Mouse (Mus musculus) stomach, embryonic 15.5 days (tissue): ENCODE results near the gene Hnrnpu. TPM values are rescaled to one million over a fixed set of nuclear protein-coding genes. Genes with fewer than 3 reads are reported as not detected.

ENCODE experiments used
- ATAC-seq: fragments of 200-750 bp; cut with Nextera tagmentation; 2 replicates; pipeline ENCODE4 v1.8.0; 2017; ENCODE audit warnings: low read depth, moderate number of reproducible peaks, moderate TSS enrichment; ENCODE audit not compliant: insufficient read depth, low FRiP score
- H3K27ac ChIP-seq: fragments of 300-500 bp; sonication (generic); 2 replicates; pipeline ENCODE4 v1.5.1; 2015; ENCODE audit warnings: mild to moderate bottlenecking, inconsistent platforms
- H3K27me3 ChIP-seq: fragments of 300-500 bp; sonication (generic); replicated peaks from 2 replicates; pipeline ENCODE4 v1.6.1; 2015; ENCODE audit warnings: inconsistent platforms
- H3K36me3 ChIP-seq: fragments of 300-500 bp; sonication (generic); 2 replicates; pipeline ENCODE4 v1.6.1; 2015; ENCODE audit warnings: inconsistent platforms
- H3K4me1 ChIP-seq: fragments of 300-500 bp; sonication (generic); 2 replicates; pipeline ENCODE4 v1.6.1; 2015; ENCODE audit warnings: inconsistent platforms
- H3K4me2 ChIP-seq: fragments of 300-500 bp; sonication (generic); 2 replicates; pipeline ENCODE4 v1.6.1; 2015; ENCODE audit warnings: mild to moderate bottlenecking, inconsistent platforms
- H3K4me3 ChIP-seq: fragments of 300-500 bp; sonication (generic); replicated peaks from 2 replicates; pipeline ENCODE4 v1.5.1; 2015; ENCODE audit warnings: inconsistent platforms
- H3K9ac ChIP-seq: fragments of 300-500 bp; sonication (generic); 2 replicates; pipeline ENCODE4 v1.6.1; 2015; ENCODE audit warnings: inconsistent platforms
- H3K9me3 ChIP-seq: fragments of 300-500 bp; sonication (generic); 2 replicates; pipeline ENCODE4 v1.6.1; 2016; ENCODE audit warnings: inconsistent platforms
- WGBS: fragments of 180-500 bp; shearing (Covaris S2); methylation state at CpG from one replicate; pipeline ENCODE4 v1.1.7; 2015; 5-methylcytosine and 5-hydroxymethylcytosine counted together
- polyA plus RNA-seq: library from polyadenylated mRNA; unstranded; fragments of >200 nt; fragmentation: Nextera tagmentation; extraction: Ambion mirVana; gene quantifications from 2 replicates; pipeline ENCODE4 v1.2.1, GENCODE M21; 2015

The Hnrnpu gene
- polyA plus RNA-seq = 375 and 402 TPM in 2 replicates

DNA sequence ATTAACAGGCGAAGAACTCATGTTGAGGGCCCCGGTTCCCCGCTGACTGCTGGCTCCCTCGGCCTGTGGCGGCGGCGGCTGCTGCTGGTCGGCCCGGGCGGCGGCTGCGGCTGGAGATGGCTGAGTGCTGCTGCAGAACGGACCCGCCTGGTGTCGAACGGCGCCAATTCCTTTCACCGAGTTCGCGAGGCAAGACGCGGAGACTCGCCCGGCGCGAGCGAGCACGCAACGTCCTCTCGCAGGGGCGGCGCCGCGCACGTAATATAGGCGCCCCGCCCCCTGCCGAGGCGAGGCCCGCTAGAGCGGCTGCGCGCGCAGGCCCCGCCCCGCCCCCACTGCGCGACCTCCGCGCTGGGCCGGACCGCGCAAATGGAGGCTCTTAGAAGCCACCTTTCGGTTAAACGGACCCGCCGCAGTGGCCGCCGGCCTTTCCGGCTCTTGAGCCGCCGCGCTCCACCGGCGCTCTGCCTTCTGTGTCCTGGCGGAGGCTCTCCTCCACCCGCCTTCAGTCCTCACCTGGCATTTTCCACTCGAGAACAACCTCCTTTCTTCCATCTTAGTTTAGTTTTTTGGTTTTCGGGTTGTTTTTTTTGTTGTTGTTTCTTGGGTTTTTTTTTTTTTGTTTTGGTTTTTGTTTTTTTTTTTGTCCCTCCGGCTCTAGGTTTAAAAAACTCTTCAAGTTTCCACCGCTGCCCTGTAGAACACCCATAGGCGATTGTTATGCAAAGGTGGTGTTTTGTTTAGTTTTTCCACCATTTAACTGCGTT is at the start of gene Hnrnpu:
TSS of gene Hnrnpu (minus strand) at position 247 of the 767 bp plus-strand sequence.
- H3K27me3 ChIP-seq = no peaks in the 10 kb centered on the region
- ATAC-seq = peak; percentile 91
- H3K4me3 ChIP-seq = peak within 1 kb of the TSS; percentile 88
- 0 out of 2 replicates have a peak, but pooled peaks cover 6% of the 10 kb centered on the region for H3K4me1 ChIP-seq
- under 1% methylated on average over 65 of the region's 73 CpGs for WGBS
- H3K4me2 ChIP-seq = peak within 1 kb of the TSS; percentile 54
- H3K27ac ChIP-seq = peak within 1 kb of the TSS; percentile 100
- H3K9me3 ChIP-seq = no peaks in the 10 kb centered on the region
- H3K36me3 ChIP-seq = peaks cover 14% of the 10 kb centered on the region; the same call in 1 of the 2 replicates
- H3K9ac ChIP-seq = peak within 1 kb of the TSS; percentile 98

GRCm38 (mm10) chr1:178382165-178382564 is 44.6 kb upstream of the Hnrnpu start:
- Histone ChIP-seq H3K4me1 (no peaks in the 10 kb centered on the region), H3K27ac (no peak overlapping the region), H3K27me3 (no peaks in the 10 kb centered on the region), H3K4me2 (no peak overlapping the region), H3K4me3 (no peak overlapping the region), H3K36me3 (no peaks in the 10 kb centered on the region), H3K9me3 (no peaks in the 10 kb centered on the region), H3K9ac (no peak overlapping the region)
- ATAC-seq = no peak

GRCm38 (mm10) chr1:178379224-178379623 is 41.6 kb upstream of the Hnrnpu start:
- Histone ChIP-seq H3K4me1 (no peaks in the 10 kb centered on the region), H3K9me3 (no peaks in the 10 kb centered on the region), H3K4me2 (no peak overlapping the region), H3K9ac (no peak overlapping the region), H3K36me3 (no peaks in the 10 kb centered on the region), H3K4me3 (no peak overlapping the region), H3K27me3 (no peaks in the 10 kb centered on the region), H3K27ac (no peak overlapping the region)
- WGBS = 76% methylated on average over 1 of the region's 1 CpGs
- ATAC-seq = no peak

GRCm38 (mm10) chr1:178378115-178378514 is 40.5 kb upstream of the Hnrnpu start:
- 76% methylated on average over 3 of the region's 3 CpGs for WGBS
- Histone ChIP-seq H3K4me3 (no peak overlapping the region), H3K9me3 (no peaks in the 10 kb centered on the region), H3K27me3 (no peaks in the 10 kb centered on the region), H3K27ac (no peak overlapping the region), H3K4me1 (no peaks in the 10 kb centered on the region), H3K36me3 (no peaks in the 10 kb centered on the region), H3K4me2 (no peak overlapping the region), H3K9ac (no peak overlapping the region)
- no peak for ATAC-seq

DNA sequence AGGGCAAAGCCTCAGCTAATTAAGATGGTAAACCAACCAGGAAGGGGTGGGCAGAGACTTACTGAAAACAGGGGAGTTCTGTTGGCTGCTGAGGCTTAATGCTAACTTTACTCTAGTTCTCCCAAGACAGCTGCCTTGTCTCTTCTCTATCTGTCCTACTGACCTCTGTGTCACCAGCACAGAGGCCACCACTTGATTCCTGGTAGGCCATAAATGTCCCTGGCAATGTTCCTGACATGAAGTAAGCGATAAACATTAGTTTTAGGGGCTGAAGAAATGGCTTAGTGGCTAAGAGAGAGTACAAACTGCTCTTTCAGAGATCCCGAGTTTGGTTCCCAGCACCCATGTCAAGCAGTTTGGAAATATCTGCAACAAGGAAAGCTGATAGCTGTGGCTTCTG is 39.3 kb upstream of the Hnrnpu start:
- no peaks in the 10 kb centered on the region for H3K27me3 ChIP-seq
- no peaks in the 10 kb centered on the region for H3K4me1 ChIP-seq
- no peak overlapping the region for H3K4me3 ChIP-seq
- H3K9ac ChIP-seq = no peak overlapping the region
- no peak for ATAC-seq
- no peaks in the 10 kb centered on the region for H3K36me3 ChIP-seq
- H3K27ac ChIP-seq = no peak overlapping the region
- no peak overlapping the region for H3K4me2 ChIP-seq
- no peaks in the 10 kb centered on the region for H3K9me3 ChIP-seq
- 71% methylated on average over 2 of the region's 2 CpGs for WGBS

DNA sequence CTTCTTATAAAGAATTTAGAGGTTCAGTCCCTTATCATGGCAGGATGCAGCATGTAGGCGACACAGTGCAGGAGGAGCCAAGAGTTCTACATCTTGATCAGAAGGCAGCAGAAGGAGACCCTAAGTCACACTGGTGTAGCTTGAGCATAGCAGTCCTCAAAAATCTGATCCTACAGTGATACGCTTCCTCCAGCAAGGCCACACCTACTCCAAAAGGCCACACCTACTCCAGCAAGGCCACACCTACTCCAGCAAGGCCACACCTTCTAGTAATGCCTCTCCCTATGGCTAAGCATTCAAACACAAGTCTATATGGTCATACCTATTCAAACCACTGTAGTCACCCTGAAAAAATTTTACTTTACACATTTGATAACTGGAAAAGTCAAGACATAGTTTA is 38.5 kb upstream of the Hnrnpu start:
- Histone ChIP-seq H3K27ac (no peak overlapping the region), H3K9ac (no peak overlapping the region), H3K4me2 (no peak overlapping the region), H3K36me3 (no peaks in the 10 kb centered on the region), H3K27me3 (no peaks in the 10 kb centered on the region), H3K9me3 (no peaks in the 10 kb centered on the region), H3K4me3 (no peak overlapping the region), H3K4me1 (no peaks in the 10 kb centered on the region)
- 81% methylated on average over 2 of the region's 2 CpGs for WGBS
- ATAC-seq = no peak

DNA sequence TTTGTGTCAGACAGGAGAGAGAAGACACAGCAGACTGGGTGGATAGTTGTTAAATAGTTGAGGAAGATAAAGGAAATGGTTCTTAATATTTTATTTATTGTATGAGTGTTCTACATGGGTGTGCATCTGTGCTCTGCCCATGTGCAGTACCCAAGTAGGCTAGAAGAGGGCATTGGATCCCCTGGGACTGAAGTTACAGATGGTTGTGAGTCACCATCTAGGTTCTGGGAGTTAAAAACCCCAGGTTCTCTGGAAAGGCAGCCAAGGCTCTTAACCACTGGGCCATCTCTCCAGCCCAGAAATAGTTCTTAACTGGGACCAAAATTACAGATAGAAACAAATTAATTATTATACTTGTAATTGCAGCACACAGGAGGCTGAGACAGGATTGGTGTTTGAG is 37.8 kb upstream of the Hnrnpu start:
- Histone ChIP-seq H3K4me1 (no peaks in the 10 kb centered on the region), H3K4me3 (no peak overlapping the region), H3K36me3 (no peaks in the 10 kb centered on the region), H3K27ac (no peak overlapping the region), H3K9me3 (no peaks in the 10 kb centered on the region), H3K9ac (no peak overlapping the region), H3K4me2 (no peak overlapping the region), H3K27me3 (no peaks in the 10 kb centered on the region)
- no peak for ATAC-seq

GRCm38 (mm10) chr1:178372681-178373080 is 35.1 kb upstream of the Hnrnpu start:
- Histone ChIP-seq H3K4me2 (no peak overlapping the region), H3K27ac (no peak overlapping the region), H3K36me3 (no peaks in the 10 kb centered on the region), H3K27me3 (no peaks in the 10 kb centered on the region), H3K9ac (no peak overlapping the region), H3K4me1 (0 out of 2 replicates have a peak, but pooled peaks cover 4% of the 10 kb centered on the region), H3K9me3 (no peaks in the 10 kb centered on the region), H3K4me3 (no peak overlapping the region)
- no peak for ATAC-seq
- 80% methylated on average over 4 of the region's 4 CpGs for WGBS

- H3K4me1 ChIP-seq = 0 out of 2 replicates have a peak, but pooled peaks cover 4% of the 10 kb centered on the region
- under 1% methylated on average over 11 of the region's 11 CpGs for WGBS
- H3K9ac ChIP-seq = peak overlapping the region; percentile 23; the same call in 1 of the 2 replicates
- no peaks in the 10 kb centered on the region for H3K9me3 ChIP-seq
- peak; percentile 78 for ATAC-seq
- H3K4me3 ChIP-seq = peak overlapping the region; percentile 44
- H3K27me3 ChIP-seq = no peaks in the 10 kb centered on the region
- H3K36me3 ChIP-seq = no peaks in the 10 kb centered on the region
- peak overlapping the region; percentile 65 for H3K27ac ChIP-seq
- peak overlapping the region; percentile 66 for H3K4me2 ChIP-seq
These were observed 31.7 kb upstream of the Hnrnpu start for GRCm38 (mm10) chr1:178369272-178369651.

GRCm38 (mm10) chr1:178368548-178369271 is 31.1 kb upstream of the Hnrnpu start:
- 3% methylated on average over 36 of the region's 36 CpGs for WGBS

DNA sequence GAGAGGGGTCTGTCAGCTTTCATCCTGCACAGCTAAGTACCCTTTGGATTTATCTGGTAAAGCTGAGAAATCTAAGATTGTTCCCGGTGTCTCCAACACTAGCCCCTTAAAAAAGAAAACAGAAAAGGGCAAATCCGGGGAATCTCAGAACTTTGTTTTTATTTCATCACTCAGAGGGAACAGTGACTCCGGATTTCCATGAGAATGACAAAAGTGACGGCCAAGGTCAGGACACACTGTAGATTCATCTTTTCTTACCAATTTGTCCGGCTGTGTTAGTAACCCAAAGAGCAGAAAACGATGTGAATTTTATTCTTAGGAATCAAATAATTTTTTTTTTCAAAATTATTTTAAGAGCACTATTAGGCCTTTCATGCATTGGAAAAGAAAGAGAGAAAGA is 30.5 kb upstream of the Hnrnpu start:
- Histone ChIP-seq H3K9ac (no peak overlapping the region), H3K4me2 (peak overlapping the region; percentile 66; the same call in 1 of the 2 replicates), H3K4me3 (no peak overlapping the region), H3K27me3 (no peaks in the 10 kb centered on the region), H3K36me3 (no peaks in the 10 kb centered on the region), H3K4me1 (0 out of 2 replicates have a peak, but pooled peaks cover 4% of the 10 kb centered on the region), H3K9me3 (no peaks in the 10 kb centered on the region), H3K27ac (no peak overlapping the region; the same call in 1 of the 2 replicates)
- ATAC-seq = no peak
- WGBS = 69% methylated on average over 6 of the region's 6 CpGs

More at GRCm38 (mm10) chr1:178368548-178369271, 31.1 kb upstream of the Hnrnpu start:
- Histone ChIP-seq H3K9ac (peak overlapping the region; percentile 23; the same call in 1 of the 2 replicates), H3K4me3 (peak overlapping the region; percentile 44), H3K36me3 (no peaks in the 10 kb centered on the region), H3K27me3 (no peaks in the 10 kb centered on the region), H3K4me1 (0 out of 2 replicates have a peak, but pooled peaks cover 4% of the 10 kb centered on the region), H3K9me3 (no peaks in the 10 kb centered on the region), H3K27ac (peak overlapping the region; percentile 65), H3K4me2 (peak overlapping the region; percentile 66)
- ATAC-seq = peak; percentile 97

- Histone ChIP-seq H3K9me3 (no peaks in the 10 kb centered on the region), H3K27me3 (no peaks in the 10 kb centered on the region), H3K36me3 (no peaks in the 10 kb centered on the region), H3K4me1 (0 out of 2 replicates have a peak, but pooled peaks cover 4% of the 10 kb centered on the region), H3K4me3 (no peak overlapping the region), H3K27ac (no peak overlapping the region), H3K4me2 (no peak overlapping the region), H3K9ac (no peak overlapping the region)
- 64% methylated on average over 6 of the region's 6 CpGs for WGBS
- ATAC-seq = no peak
These were observed 27.6 kb upstream of the Hnrnpu start for GRCm38 (mm10) chr1:178365171-178365570.
